ENCODE assay signal across 14 mouse cellular contexts in genomic region chr4:127442001-127442400, GRCm38 (mm10).
"Had no signal": no experiment of that assay in that cellular context is flagged by ENCODE, and none has a peak within 500 bp of the region (broad histone marks: within the 10 kb centered on the region; RNA-seq: fewer than 3 reads in every experiment).

No protein-coding gene starts in this region.

- ATAC-seq: intestine, embryonic 15.5 days; liver, embryonic 12.5 days had no signal

- H3K27ac ChIP-seq: intestine, embryonic 15.5 days; limb, embryonic 15.5 days; liver, embryonic 12.5 days; midbrain, embryonic 10.5 days; neural tube, embryonic 15.5 days; stomach, postnatal 0 days had no signal

- H3K4me3 ChIP-seq: intestine, embryonic 15.5 days; limb, embryonic 15.5 days; liver, embryonic 12.5 days; midbrain, embryonic 10.5 days; myocyte; neural tube, embryonic 15.5 days had no signal

- DNase-seq: kidney, adult 18-20 months; kidney, postnatal 14 days; lung, embryonic 14.5 days; lung, postnatal 10 days; lung, postnatal 4 days; midbrain, embryonic 14.5 days; thymus, postnatal 36 days had no signal
